Mouse (Mus musculus): ENCODE measurements around the gene Lrrc74b. TPM values are rescaled to one million over a fixed set of nuclear protein-coding genes. Genes with fewer than 3 reads are reported as not detected.

Gene Lrrc74b
- polyA plus RNA-seq, 1 experiment from 2014 or later: 0.38 TPM

DNA sequence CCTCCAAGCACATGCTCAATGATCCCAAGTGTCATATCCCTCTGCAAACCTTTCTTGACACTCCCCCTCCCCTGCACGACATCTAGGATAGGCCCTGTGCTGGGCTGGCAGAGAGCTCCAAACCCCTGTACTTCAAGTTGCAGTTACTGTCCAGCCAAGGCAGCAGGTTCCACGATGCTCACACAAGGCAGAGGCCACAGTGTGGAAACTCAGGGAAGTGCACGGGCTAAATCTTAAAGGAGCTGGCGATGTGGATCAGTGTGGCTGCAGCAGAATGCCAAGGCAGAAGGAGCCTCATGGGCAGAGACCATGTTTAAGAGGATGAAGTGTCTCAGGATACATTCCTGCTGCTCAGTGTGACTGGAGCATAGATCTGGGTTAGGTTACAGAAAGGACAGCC is 5.1 kb upstream of the Lrrc74b start:
- Histone ChIP-seq H3K27ac (ENCODE audit: low read length) (no peak overlapping the region), H3K9ac (replicated peaks; ENCODE audit: low read depth, low read length) (no peak overlapping the region), H3K4me1 (replicated peaks; ENCODE audit: control insufficient read depth, insufficient read depth, low read length) (peaks cover 9% of the 10 kb centered on the region), H3K4me2 (ENCODE audit: low read length) (no peak overlapping the region), H3K4me3 (replicated peaks; ENCODE audit: low read length) (no peak overlapping the region), H3K36me3 (ENCODE audit: control insufficient read depth, insufficient read depth) (no peaks in the 10 kb centered on the region), H3K27me3 (replicated peaks; ENCODE audit: control insufficient read depth, insufficient read depth, low read length) (no peaks in the 10 kb centered on the region), H3K9me3 (ENCODE audit: control insufficient read depth, low read length) (no peaks in the 10 kb centered on the region)
- ATAC-seq: no peak
- WGBS: 26% methylated on average over 4 of the region's 4 CpGs

DNA sequence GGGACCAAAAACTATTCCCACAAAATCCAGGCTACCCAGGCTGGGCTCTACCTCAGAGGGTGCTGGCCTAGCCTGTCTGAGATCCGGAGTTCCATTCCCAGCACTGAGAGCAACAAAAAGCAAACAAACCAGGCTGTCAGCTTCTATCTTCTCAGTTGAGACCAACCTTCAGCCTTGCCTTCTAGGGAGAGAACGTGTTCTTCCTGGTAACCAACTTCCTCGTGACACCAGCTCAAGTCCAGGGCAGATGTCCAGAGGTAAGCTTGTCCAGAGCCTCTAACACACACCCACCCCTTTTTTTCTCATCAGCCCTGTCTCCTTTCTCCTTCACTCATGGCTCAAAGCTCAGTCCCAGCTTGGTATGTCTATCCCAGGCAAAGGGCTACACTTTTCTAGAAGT is 3.7 kb upstream of the Lrrc74b start:
- H3K9ac ChIP-seq (replicated peaks; ENCODE audit: low read depth, low read length): no peak overlapping the region
- no peaks in the 10 kb centered on the region for H3K27me3 ChIP-seq (replicated peaks; ENCODE audit: control insufficient read depth, insufficient read depth, low read length)
- H3K4me3 ChIP-seq (replicated peaks; ENCODE audit: low read length): no peak overlapping the region
- H3K4me1 ChIP-seq (replicated peaks; ENCODE audit: control insufficient read depth, insufficient read depth, low read length): peaks cover 13% of the 10 kb centered on the region
- no peak for ATAC-seq
- H3K27ac ChIP-seq (ENCODE audit: low read length): no peak overlapping the region
- H3K36me3 ChIP-seq (ENCODE audit: control insufficient read depth, insufficient read depth): no peaks in the 10 kb centered on the region
- H3K4me2 ChIP-seq (ENCODE audit: low read length): no peak overlapping the region
- H3K9me3 ChIP-seq (ENCODE audit: control insufficient read depth, low read length): no peaks in the 10 kb centered on the region
- WGBS: 76% methylated on average over 3 of the region's 3 CpGs

DNA sequence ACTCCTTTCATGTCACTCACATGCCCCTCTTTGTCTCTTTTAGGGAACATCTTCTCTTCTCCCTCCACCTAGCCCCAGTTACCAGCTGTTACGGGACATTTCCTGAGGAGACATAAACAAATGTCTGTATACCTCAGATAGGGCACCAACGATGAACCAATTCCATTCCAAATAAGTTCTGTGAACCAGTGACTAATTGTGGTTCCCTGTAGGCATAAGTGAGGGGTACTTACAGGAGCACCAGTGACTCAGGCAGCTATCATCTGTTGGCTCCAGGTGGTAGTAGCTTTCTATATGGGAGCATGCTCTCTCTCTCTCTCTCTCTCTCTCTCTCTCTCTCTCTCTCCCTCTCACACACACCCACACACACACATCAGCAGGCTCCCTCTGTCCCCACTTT is 3.2 kb upstream of the Lrrc74b start:
- no peak overlapping the region for H3K4me2 ChIP-seq (ENCODE audit: low read length)
- ATAC-seq: no peak
- no peaks in the 10 kb centered on the region for H3K27me3 ChIP-seq (replicated peaks; ENCODE audit: control insufficient read depth, insufficient read depth, low read length)
- no peaks in the 10 kb centered on the region for H3K36me3 ChIP-seq (ENCODE audit: control insufficient read depth, insufficient read depth)
- H3K9me3 ChIP-seq (ENCODE audit: control insufficient read depth, low read length): no peaks in the 10 kb centered on the region
- no peak overlapping the region for H3K27ac ChIP-seq (ENCODE audit: low read length)
- WGBS: 81% methylated on average over 2 of the region's 2 CpGs
- no peak overlapping the region for H3K9ac ChIP-seq (replicated peaks; ENCODE audit: low read depth, low read length)
- H3K4me3 ChIP-seq (replicated peaks; ENCODE audit: low read length): no peak overlapping the region
- peaks cover 13% of the 10 kb centered on the region for H3K4me1 ChIP-seq (replicated peaks; ENCODE audit: control insufficient read depth, insufficient read depth, low read length)

DNA sequence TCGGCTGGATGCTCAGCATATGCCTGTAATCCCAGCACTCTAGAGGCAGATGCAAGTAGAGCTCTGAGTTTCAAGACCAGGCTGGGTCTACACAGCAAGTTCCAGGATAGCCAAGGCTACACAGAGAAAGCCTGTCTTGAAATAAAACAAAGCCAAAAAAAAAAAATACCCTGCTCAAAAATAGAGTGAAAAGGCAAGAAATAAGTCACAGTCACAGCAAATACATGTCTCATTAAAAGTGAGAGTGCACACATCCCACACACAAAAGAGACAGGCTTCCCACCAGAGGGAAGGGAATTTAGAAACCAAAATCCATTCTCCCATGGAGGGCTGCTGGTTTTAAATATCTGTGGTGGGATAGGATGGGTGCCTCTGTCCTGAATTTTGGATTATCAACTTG is 2.5 kb upstream of the Lrrc74b start:
- H3K4me2 ChIP-seq (ENCODE audit: low read length): no peak overlapping the region
- ATAC-seq: no peak
- H3K4me3 ChIP-seq (replicated peaks; ENCODE audit: low read length): no peak overlapping the region
- no peaks in the 10 kb centered on the region for H3K36me3 ChIP-seq (ENCODE audit: control insufficient read depth, insufficient read depth)
- no peak overlapping the region for H3K27ac ChIP-seq (ENCODE audit: low read length)
- peaks cover 13% of the 10 kb centered on the region for H3K4me1 ChIP-seq (replicated peaks; ENCODE audit: control insufficient read depth, insufficient read depth, low read length)
- no peaks in the 10 kb centered on the region for H3K27me3 ChIP-seq (replicated peaks; ENCODE audit: control insufficient read depth, insufficient read depth, low read length)
- 15% methylated on average over 1 of the region's 1 CpGs for WGBS
- no peaks in the 10 kb centered on the region for H3K9me3 ChIP-seq (ENCODE audit: control insufficient read depth, low read length)
- H3K9ac ChIP-seq (replicated peaks; ENCODE audit: low read depth, low read length): no peak overlapping the region

DNA sequence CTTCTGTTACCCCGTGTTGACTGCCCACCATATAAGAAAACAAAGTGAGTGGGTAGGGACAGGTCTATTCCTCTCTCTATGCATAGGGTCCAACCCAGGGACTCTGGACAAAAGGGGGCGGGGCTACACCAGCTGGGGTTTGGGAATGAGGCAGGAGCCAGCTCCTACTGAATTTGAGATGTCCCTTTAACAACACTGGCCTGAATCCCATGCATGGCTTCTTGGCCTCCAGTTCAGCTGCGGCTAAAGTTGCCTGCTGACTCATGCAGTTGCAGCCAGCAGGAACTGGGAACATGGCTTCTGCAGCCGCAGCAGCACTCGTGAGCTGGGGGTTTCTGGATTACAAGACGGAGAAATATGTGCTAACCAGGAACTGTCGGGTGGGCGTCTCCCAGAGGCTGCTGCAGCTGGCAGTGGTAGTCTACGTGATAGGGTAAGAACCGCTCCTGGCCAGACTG is 733 bp upstream of the Lrrc74b start, which contains the start of gene P2rx6:
Gene P2rx6, plus strand, starts transcription at position 135 of the 458 bp plus-strand sequence.
- H3K27ac ChIP-seq (ENCODE audit: low read length): peak within 1 kb of the TSS; percentile 41
- H3K9ac ChIP-seq (replicated peaks; ENCODE audit: low read depth, low read length): no peak within 1 kb of the TSS
- peak within 1 kb of the TSS; percentile 44 for H3K4me2 ChIP-seq (ENCODE audit: low read length)
- no peaks in the 10 kb centered on the region for H3K27me3 ChIP-seq (replicated peaks; ENCODE audit: control insufficient read depth, insufficient read depth, low read length)
- H3K4me1 ChIP-seq (replicated peaks; ENCODE audit: control insufficient read depth, insufficient read depth, low read length): peaks cover 13% of the 10 kb centered on the region
- 2% methylated on average over 10 of the region's 10 CpGs for WGBS
- H3K36me3 ChIP-seq (ENCODE audit: control insufficient read depth, insufficient read depth): no peaks in the 10 kb centered on the region
- peak; percentile 57 for ATAC-seq
- peak within 1 kb of the TSS; percentile 9 for H3K4me3 ChIP-seq (replicated peaks; ENCODE audit: low read length)
- H3K9me3 ChIP-seq (ENCODE audit: control insufficient read depth, low read length): no peaks in the 10 kb centered on the region

DNA sequence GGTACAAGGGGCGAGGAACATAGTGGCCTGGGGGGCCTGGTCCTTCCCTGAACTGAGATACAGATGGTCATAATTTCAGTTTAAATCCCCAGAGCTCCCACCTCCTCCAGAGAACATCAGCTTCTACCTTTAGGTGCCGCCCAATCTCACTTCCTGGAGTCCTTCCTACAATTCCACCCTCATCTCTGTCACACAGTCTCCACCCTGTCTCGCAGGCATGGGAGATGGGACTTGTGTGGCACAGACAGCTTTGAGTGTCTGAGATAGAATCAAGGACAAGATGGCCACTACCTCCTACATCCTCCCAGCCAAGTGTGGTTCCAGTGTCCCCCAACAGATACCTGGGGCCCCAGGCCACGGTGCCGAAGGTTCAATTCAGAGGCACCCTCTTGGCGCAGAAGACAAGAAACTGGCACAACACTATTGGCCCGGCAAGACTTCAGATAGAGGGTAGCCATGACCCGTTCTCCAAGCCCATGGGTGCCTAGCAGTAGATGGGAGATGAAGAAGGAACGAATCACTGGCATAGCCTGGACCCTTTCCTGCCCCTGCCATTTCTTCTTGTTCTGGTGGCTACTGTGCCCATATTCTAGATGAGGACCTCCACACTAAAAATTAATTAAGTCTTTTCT is 1.5 kb downstream of the Lrrc74b start:
- Histone ChIP-seq H3K36me3 (ENCODE audit: control insufficient read depth, insufficient read depth) (no peaks in the 10 kb centered on the region), H3K27ac (ENCODE audit: low read length) (no peak overlapping the region), H3K4me2 (ENCODE audit: low read length) (no peak overlapping the region), H3K4me3 (replicated peaks; ENCODE audit: low read length) (no peak overlapping the region), H3K27me3 (replicated peaks; ENCODE audit: control insufficient read depth, insufficient read depth, low read length) (no peaks in the 10 kb centered on the region), H3K9me3 (ENCODE audit: control insufficient read depth, low read length) (no peaks in the 10 kb centered on the region), H3K9ac (replicated peaks; ENCODE audit: low read depth, low read length) (no peak overlapping the region), H3K4me1 (replicated peaks; ENCODE audit: control insufficient read depth, insufficient read depth, low read length) (peaks cover 15% of the 10 kb centered on the region)
- 71% methylated on average over 9 of the region's 9 CpGs for WGBS
- no peak for ATAC-seq

DNA sequence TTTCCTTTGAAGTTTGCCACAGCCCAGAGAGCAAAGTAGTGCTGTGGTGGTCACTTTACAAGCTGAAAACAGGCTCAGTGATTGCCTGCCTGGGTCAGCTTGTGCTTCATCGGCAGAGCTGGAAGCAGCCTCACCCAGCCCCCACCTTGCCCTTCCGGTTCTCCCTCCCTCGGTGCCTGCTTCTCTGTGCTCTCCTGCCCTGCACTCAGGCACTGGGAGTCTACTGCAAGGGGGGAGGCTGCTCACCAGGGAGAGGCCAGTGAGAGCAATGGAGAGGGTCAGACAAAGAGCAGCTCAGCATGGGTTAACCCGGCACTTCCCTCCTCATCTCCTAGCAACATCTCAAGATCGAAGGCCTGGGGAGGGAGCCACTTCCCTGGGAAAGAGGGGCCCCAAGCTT is 2.2 kb downstream of the Lrrc74b start:
- H3K36me3 ChIP-seq (ENCODE audit: control insufficient read depth, insufficient read depth): no peaks in the 10 kb centered on the region
- peaks cover 20% of the 10 kb centered on the region for H3K4me1 ChIP-seq (replicated peaks; ENCODE audit: control insufficient read depth, insufficient read depth, low read length)
- no peak overlapping the region for H3K4me2 ChIP-seq (ENCODE audit: low read length)
- no peak for ATAC-seq
- no peak overlapping the region for H3K27ac ChIP-seq (ENCODE audit: low read length)
- H3K9me3 ChIP-seq (ENCODE audit: control insufficient read depth, low read length): no peaks in the 10 kb centered on the region
- H3K27me3 ChIP-seq (replicated peaks; ENCODE audit: control insufficient read depth, insufficient read depth, low read length): no peaks in the 10 kb centered on the region
- no peak overlapping the region for H3K4me3 ChIP-seq (replicated peaks; ENCODE audit: low read length)
- H3K9ac ChIP-seq (replicated peaks; ENCODE audit: low read depth, low read length): no peak overlapping the region
- 1% methylated on average over 5 of the region's 5 CpGs for WGBS

DNA sequence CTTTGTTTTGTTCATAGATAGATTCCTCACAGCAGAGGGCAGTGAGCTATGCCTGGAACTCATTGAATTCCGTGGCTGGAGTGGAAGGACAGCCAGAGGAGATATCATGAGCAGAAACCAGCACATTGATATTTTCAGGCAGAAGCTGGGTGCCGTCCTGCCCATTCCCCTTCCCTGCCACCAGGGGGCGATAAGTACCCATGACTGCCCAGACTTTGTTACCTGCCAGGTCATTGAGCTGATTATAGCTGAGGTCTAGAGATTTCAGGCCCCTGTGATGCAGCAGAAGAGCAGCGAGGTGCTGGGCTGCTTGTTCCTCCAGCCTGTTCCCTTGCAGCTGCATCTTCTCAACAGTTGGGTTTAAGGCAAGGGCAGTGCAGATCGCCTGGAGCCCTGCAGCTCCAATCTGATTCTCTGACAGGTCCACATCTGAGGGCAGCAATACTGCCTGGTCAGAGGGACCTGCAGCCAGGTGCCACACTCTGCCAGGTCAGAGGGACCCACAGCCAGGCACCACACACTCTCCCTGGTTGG is 3.0 kb downstream of the Lrrc74b start:
- H3K36me3 ChIP-seq (ENCODE audit: control insufficient read depth, insufficient read depth): no peaks in the 10 kb centered on the region
- no peak overlapping the region for H3K4me2 ChIP-seq (ENCODE audit: low read length)
- WGBS: under 1% methylated on average over 5 of the region's 5 CpGs
- no peaks in the 10 kb centered on the region for H3K9me3 ChIP-seq (ENCODE audit: control insufficient read depth, low read length)
- no peak overlapping the region for H3K9ac ChIP-seq (replicated peaks; ENCODE audit: low read depth, low read length)
- H3K4me3 ChIP-seq (replicated peaks; ENCODE audit: low read length): no peak overlapping the region
- no peak overlapping the region for H3K27ac ChIP-seq (ENCODE audit: low read length)
- no peaks in the 10 kb centered on the region for H3K27me3 ChIP-seq (replicated peaks; ENCODE audit: control insufficient read depth, insufficient read depth, low read length)
- ATAC-seq: peak; percentile 14; the same call in 1 of the 2 replicates
- peaks cover 22% of the 10 kb centered on the region for H3K4me1 ChIP-seq (replicated peaks; ENCODE audit: control insufficient read depth, insufficient read depth, low read length)

DNA sequence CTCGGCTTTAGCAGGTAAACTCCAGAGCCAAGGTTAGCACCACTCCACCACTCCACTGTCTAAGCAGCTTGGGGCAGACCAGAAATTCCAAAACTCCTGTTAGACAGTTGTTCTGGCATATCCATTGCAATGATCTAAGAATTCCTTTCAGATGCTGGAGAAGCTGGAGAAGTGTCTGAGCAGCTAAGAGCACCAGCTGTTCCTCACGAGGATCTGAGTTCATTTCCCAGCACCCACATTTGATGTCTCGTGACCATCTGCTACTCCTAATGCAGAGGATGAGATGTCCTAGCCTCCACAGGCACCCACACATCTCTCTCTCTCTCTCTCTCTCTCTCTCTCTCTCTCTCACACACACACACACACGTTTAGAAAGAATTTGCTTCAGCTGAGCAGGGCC is 4.1 kb downstream of the Lrrc74b start:
- H3K4me2 ChIP-seq (ENCODE audit: low read length): no peak overlapping the region
- H3K4me1 ChIP-seq (replicated peaks; ENCODE audit: control insufficient read depth, insufficient read depth, low read length): peaks cover 20% of the 10 kb centered on the region
- no peaks in the 10 kb centered on the region for H3K36me3 ChIP-seq (ENCODE audit: control insufficient read depth, insufficient read depth)
- no peaks in the 10 kb centered on the region for H3K27me3 ChIP-seq (replicated peaks; ENCODE audit: control insufficient read depth, insufficient read depth, low read length)
- 60% methylated on average over 4 of the region's 4 CpGs for WGBS
- H3K27ac ChIP-seq (ENCODE audit: low read length): no peak overlapping the region
- no peak overlapping the region for H3K4me3 ChIP-seq (replicated peaks; ENCODE audit: low read length)
- H3K9me3 ChIP-seq (ENCODE audit: control insufficient read depth, low read length): no peaks in the 10 kb centered on the region
- no peak for ATAC-seq
- H3K9ac ChIP-seq (replicated peaks; ENCODE audit: low read depth, low read length): no peak overlapping the region

Measured in forebrain, embryonic 16.5 days (tissue).